Mouse (Mus musculus) midbrain, embryonic 15.5 days (tissue): Measurements from ENCODE around the gene Trak2. TPM values are rescaled to one million over a fixed set of nuclear protein-coding genes. Genes with fewer than 3 reads are reported as not detected.

Experiments
- ATAC-seq: fragments of 200-750 bp; cut with Nextera tagmentation; replicated peaks from 2 replicates; pipeline ENCODE4 v1.8.0; 2017; ENCODE audit warnings: moderate TSS enrichment
- H3K27ac ChIP-seq: fragments of 300-500 bp; sonication (generic); 2 replicates; pipeline ENCODE4 v1.5.1; 2015; ENCODE audit warnings: mild to moderate bottlenecking, inconsistent platforms
- H3K27me3 ChIP-seq: fragments of 300-500 bp; sonication (generic); replicated peaks from 2 replicates; pipeline ENCODE4 v1.6.1; 2015; ENCODE audit warnings: inconsistent platforms
- H3K36me3 ChIP-seq: fragments of 300-500 bp; sonication (generic); replicated peaks from 2 replicates; pipeline ENCODE4 v1.6.1; 2015; ENCODE audit warnings: inconsistent platforms
- H3K4me1 ChIP-seq: fragments of 300-500 bp; sonication (generic); 2 replicates; pipeline ENCODE4 v1.6.1; 2015; ENCODE audit warnings: inconsistent platforms
- H3K4me2 ChIP-seq: fragments of 300-500 bp; sonication (generic); 2 replicates; pipeline ENCODE4 v1.6.1; 2015; ENCODE audit warnings: inconsistent platforms, mild to moderate bottlenecking, moderate library complexity
- H3K4me3 ChIP-seq: fragments of 300-500 bp; sonication (generic); 2 replicates; pipeline ENCODE4 v1.5.1; 2015; ENCODE audit warnings: mild to moderate bottlenecking, inconsistent platforms
- H3K9ac ChIP-seq: fragments of 300-500 bp; sonication (generic); 2 replicates; pipeline ENCODE4 v1.6.1; 2015; ENCODE audit warnings: mild to moderate bottlenecking, inconsistent platforms
- H3K9me3 ChIP-seq: fragments of 300-500 bp; sonication (generic); 2 replicates; pipeline ENCODE4 v1.6.1; 2016; ENCODE audit warnings: inconsistent platforms
- WGBS: fragments of 180-500 bp; shearing (Covaris S2); methylation state at CpG from one replicate; pipeline ENCODE4 v1.1.7; 2015; ENCODE audit warnings: mixed read lengths; 5-methylcytosine and 5-hydroxymethylcytosine counted together
- polyA plus RNA-seq: library from polyadenylated mRNA; unstranded; fragments of >200 nt; fragmentation: Nextera tagmentation; extraction: Ambion mirVana; gene quantifications from 2 replicates; pipeline ENCODE4 v1.2.1, GENCODE M21; 2015

Trak2 gene
- polyA plus RNA-seq, 1 experiment from 2014 or later, result 18.7 TPM

DNA sequence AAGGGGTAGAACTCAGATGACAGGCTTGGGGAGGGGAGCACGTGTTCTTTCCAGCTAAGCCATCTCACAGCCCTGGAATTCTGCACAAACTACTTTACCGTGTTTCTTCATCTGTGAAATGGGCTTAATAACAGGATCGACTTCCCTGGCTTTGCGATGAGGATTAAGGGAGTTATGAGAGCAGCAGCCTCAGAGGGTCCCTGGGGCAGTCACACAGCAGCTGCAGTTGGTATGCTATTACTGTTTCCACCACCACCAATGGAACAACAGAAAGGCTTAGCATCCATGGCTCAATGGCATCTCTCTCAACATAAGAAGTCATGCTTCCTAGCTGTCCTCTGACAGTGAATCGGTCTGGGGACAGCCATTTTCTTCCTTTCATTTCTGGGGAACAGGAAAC is 20.7 kb downstream of the Trak2 start:
- Histone ChIP-seq H3K9ac (no peak overlapping the region), H3K36me3 (no peaks in the 10 kb centered on the region), H3K4me1 (peaks cover 2% of the 10 kb centered on the region; the same call in 1 of the 2 replicates), H3K27me3 (no peaks in the 10 kb centered on the region), H3K4me3 (no peak overlapping the region), H3K4me2 (no peak overlapping the region), H3K27ac (no peak overlapping the region), H3K9me3 (no peaks in the 10 kb centered on the region)
- WGBS, result 59% methylated on average over 5 of the region's 5 CpGs
- ATAC-seq, result no peak

DNA sequence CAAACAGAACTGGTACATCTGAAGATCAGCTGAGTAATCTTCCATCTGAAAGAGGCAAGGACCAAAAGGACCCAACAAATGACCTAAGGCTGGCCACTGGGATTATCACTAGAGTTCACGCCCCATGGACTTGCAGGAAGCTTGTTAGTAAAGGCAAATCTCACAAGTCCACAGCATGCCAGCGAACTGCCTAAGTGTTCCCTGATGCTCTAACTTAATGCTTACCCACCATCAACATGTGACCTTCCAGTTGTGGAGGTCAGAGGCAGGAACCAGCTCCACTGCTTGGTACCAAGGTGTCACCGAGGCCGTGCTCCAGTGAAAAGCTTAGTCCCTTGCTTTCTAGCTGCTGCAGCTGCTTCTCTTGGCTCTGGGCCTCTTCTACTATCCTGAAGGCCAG is 21.4 kb downstream of the Trak2 start:
- ATAC-seq, result no peak
- no peaks in the 10 kb centered on the region for H3K27me3 ChIP-seq

DNA sequence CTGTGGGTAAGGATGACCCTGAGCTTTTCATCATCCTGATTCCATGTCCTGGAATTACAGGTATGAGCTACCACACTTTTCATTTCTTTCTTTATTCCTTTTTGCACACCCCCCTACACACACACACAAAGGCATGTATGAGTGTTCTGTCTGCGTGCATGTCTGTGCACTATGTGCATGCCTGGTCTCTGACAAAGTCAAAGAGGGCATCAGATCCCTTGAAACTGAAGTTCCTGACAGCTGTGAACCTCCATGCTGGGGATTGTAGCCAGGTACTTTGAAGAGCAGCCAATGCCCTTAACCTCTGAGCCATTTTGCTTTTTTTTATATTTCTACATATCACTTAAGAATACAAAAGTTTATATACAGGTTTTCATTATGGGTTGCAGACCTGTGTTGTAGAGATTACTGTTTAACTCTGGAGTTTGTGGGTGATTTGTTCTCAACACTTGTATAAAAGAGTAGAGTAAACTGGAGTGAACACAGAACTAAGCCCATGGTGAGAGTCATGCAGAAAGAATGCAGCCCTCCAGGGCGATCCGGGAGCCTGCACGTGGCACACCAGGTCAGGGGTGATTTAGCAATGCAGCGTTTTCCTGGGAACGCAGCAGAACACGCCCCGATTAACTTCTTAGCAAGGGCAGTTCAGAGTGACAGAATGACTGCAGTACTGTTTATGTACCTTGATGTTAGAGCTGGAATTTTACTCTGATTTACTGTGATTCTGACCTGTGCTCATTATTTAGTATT is 22.2 kb downstream of the Trak2 start:
- ATAC-seq, result no peak

More for the DNA sequence above, 21.4 kb downstream of the Trak2 start:
- Histone ChIP-seq H3K4me2 (no peak overlapping the region), H3K9ac (no peak overlapping the region), H3K9me3 (no peaks in the 10 kb centered on the region), H3K36me3 (no peaks in the 10 kb centered on the region), H3K4me1 (peaks cover 2% of the 10 kb centered on the region; the same call in 1 of the 2 replicates), H3K4me3 (no peak overlapping the region), H3K27ac (no peak overlapping the region)
- 76% methylated on average over 4 of the region's 4 CpGs for WGBS

DNA sequence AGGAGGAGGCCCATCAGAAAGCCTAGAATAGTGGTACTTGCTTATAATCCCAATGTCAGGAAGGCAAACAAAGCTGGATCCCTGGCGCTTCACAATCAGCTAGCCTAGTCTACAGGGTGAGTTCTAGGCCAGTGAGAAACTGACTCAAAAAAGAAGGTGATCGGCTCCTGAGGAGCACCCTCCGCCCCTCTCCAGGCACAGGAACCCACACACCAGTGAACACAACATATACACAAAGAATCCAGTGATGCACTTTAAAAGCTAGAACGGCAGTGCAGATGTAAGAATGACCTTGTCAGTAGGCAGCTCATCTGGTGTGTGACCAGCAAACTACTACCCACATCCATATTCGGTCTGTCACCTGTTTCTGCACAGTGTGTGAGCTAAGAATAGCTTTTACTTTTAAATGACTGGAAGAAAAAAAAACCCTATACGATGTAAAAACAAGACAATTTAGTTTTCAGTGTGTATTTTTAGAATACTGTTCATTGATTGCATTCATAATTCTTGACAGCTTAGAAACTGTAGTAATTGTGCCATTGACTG is 23.6 kb downstream of the Trak2 start:
- Histone ChIP-seq H3K4me2 (no peak overlapping the region), H3K9ac (no peak overlapping the region), H3K4me1 (peaks cover 2% of the 10 kb centered on the region; the same call in 1 of the 2 replicates), H3K9me3 (no peaks in the 10 kb centered on the region), H3K36me3 (peaks cover 10% of the 10 kb centered on the region), H3K4me3 (no peak overlapping the region), H3K27me3 (no peaks in the 10 kb centered on the region), H3K27ac (no peak overlapping the region)
- ATAC-seq, result no peak
- WGBS, result 88% methylated on average over 6 of the region's 6 CpGs

More for the DNA sequence above, 22.2 kb downstream of the Trak2 start:
- no peak overlapping the region for H3K4me3 ChIP-seq
- WGBS, result 29% methylated on average over 8 of the region's 8 CpGs
- no peaks in the 10 kb centered on the region for H3K9me3 ChIP-seq
- H3K4me2 ChIP-seq, result no peak overlapping the region
- H3K27me3 ChIP-seq, result no peaks in the 10 kb centered on the region
- peaks cover 2% of the 10 kb centered on the region; the same call in 1 of the 2 replicates for H3K4me1 ChIP-seq
- no peaks in the 10 kb centered on the region; the same call in 1 of the 2 replicates for H3K36me3 ChIP-seq
- no peak overlapping the region for H3K27ac ChIP-seq
- no peak overlapping the region for H3K9ac ChIP-seq

DNA sequence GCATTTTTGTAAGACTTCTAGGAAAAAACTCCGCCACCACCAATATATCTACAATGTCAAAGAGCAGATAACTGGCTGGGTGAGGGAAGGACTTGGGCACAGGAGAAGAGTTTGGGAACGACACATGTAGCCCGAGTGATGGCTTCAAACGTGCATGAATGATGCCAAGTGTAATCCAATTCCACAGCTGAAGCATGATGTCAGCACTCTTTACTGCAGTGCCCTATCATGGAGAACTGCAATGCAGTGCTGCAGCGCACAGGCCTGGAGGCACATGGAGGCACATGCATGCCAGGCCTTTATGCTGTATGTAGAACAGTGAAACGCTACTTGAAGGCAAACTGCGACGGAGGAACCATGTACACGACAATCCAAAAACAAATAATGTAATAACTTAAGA is 26.5 kb downstream of the Trak2 start:
- no peak overlapping the region for H3K4me2 ChIP-seq

DNA sequence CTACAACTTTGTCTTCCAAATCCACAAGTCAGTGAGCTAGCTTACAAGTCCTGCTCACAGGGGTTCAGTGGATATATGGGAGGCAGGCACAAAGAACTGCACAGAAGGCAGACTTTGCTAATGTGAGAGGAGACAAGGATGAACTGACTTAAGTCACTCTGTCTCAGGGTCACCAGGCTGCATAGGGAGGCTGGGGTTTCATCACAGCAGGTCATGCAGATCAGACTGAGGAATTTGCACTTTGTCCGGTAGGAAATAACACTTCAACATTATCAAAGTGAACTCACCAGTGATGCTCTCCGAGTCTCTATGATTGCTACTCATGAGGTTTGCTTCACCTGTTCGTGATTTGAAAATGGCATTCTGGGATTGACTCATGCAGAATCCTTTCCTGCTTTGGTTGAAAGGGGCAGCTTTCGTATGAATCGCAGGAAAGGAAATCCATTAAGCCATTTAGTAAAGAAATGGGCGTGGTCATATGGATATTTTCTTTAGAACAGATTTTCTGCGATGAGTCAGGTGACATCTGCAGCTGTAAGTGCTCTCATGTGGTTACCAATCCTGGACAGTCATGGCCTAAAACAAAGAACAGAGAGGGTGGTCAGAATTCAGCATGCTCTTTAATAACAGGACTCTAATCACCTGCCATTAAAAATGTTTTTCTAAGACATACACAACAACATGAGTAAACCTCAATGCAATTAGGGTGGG is 27.1 kb downstream of the Trak2 start:
- Histone ChIP-seq H3K9ac (no peak overlapping the region), H3K4me3 (no peak overlapping the region)

More for the DNA sequence above, 26.5 kb downstream of the Trak2 start:
- no peaks in the 10 kb centered on the region for H3K27me3 ChIP-seq
- H3K9me3 ChIP-seq, result no peaks in the 10 kb centered on the region
- no peak for ATAC-seq
- peaks cover 2% of the 10 kb centered on the region; the same call in 1 of the 2 replicates for H3K4me1 ChIP-seq
- peaks cover 12% of the 10 kb centered on the region for H3K36me3 ChIP-seq
- H3K9ac ChIP-seq, result no peak overlapping the region
- no peak overlapping the region for H3K27ac ChIP-seq
- 94% methylated on average over 9 of the region's 9 CpGs for WGBS
- H3K4me3 ChIP-seq, result no peak overlapping the region

DNA sequence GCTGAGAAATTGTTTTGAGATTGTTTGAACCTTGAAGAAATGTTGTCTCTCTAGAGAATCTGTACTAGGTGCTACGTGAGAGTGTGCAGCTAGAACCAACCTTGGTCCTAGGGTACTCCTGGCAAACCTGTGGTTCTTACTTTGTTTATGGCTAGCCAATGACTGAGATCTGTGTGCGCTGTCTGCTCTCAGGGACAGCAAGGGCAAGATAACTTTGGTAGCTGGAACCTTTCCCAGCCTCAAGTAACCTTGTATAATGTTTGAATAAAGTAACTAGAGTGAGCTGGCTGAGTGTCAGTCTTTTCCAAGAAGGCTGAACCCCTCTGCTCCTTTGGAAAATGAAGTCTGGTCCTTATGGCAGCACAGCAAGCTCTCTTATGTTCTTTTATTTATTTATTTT is 27.7 kb downstream of the Trak2 start:
- Histone ChIP-seq H3K4me1 (no peaks in the 10 kb centered on the region), H3K4me3 (no peak overlapping the region), H3K4me2 (no peak overlapping the region), H3K9ac (no peak overlapping the region), H3K9me3 (no peaks in the 10 kb centered on the region), H3K36me3 (peaks cover 12% of the 10 kb centered on the region), H3K27me3 (no peaks in the 10 kb centered on the region), H3K27ac (no peak overlapping the region)
- WGBS, result 98% methylated on average over 2 of the region's 2 CpGs
- ATAC-seq, result no peak

More for the DNA sequence above, 27.1 kb downstream of the Trak2 start:
- Histone ChIP-seq H3K4me2 (no peak overlapping the region), H3K36me3 (peaks cover 12% of the 10 kb centered on the region), H3K27me3 (no peaks in the 10 kb centered on the region), H3K27ac (no peak overlapping the region), H3K9me3 (no peaks in the 10 kb centered on the region), H3K4me1 (no peaks in the 10 kb centered on the region)
- no peak for ATAC-seq
- 95% methylated on average over 7 of the region's 7 CpGs for WGBS

DNA sequence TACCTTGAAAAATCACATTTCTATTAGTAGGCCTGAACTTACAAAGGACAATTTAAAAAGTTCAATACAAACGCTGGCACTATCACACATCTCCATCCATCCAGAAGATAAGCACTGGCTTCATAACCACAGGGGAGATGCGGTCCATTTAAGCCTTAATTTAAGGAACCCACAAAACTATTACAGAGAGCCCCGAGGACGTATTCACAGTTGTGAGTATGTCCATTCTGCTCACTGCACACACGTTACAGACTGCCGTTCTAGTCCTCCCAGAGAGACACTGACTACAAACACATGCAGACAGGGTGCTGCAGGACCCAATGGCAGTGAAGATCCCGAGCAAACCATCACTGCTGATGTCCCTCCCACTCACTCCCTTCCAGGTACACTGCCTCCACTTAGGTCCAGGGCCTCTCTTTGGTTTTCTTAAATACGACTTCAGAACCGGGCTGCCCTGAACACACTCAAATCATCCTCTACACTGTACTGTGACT is 35.6 kb downstream of the Trak2 start:
- Histone ChIP-seq H3K36me3 (peaks cover 8% of the 10 kb centered on the region; the same call in 1 of the 2 replicates), H3K4me1 (no peaks in the 10 kb centered on the region), H3K4me2 (no peak overlapping the region), H3K9ac (no peak overlapping the region), H3K9me3 (no peaks in the 10 kb centered on the region), H3K27me3 (no peaks in the 10 kb centered on the region), H3K27ac (no peak overlapping the region), H3K4me3 (no peak overlapping the region)
- no peak for ATAC-seq
- 92% methylated on average over 9 of the region's 9 CpGs for WGBS

DNA sequence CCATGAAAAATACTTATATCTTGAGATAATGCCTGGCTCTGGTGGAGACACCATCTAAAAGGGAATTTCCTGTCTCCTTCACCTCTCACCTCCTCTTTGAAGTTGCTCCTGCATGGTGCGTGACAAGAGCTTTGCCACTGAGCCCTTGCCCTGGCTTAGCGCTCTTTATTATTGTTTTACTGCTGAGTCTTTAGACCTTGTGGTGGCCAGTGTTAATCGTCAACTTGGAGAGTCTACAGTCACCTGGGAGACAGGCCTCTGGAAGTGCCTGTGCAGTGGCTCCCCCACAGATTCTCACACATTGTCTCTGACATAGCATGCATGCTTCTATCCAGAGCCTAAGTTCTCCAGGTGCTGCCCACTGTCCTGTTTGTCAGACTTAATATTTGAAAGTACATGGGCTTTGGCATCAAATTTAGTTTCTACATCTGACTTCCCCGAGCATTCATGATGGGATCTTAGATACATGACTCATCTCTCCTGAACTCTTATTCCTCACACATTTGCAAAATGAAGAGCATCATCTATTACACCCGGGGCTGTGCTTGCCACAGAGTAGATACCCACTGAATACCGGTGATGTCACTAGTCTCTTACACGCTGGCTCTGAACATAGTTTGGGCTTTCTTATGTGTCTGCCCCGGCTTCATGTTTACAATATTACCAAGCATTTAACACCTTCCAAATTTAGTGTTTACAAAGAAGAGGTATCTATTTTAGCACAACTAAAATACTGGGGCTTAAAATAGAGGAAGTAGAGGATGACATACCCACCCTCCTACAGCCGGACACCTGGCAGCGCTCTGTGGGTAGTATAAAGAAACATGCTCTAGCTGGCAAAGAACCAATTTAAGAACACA is 36.3 kb downstream of the Trak2 start:
- H3K9me3 ChIP-seq, result no peaks in the 10 kb centered on the region
- H3K4me1 ChIP-seq, result no peaks in the 10 kb centered on the region
- peaks cover 8% of the 10 kb centered on the region; the same call in 1 of the 2 replicates for H3K36me3 ChIP-seq
- ATAC-seq, result no peak
- WGBS, result 96% methylated on average over 10 of the region's 10 CpGs
- H3K4me2 ChIP-seq, result no peak overlapping the region
- H3K27ac ChIP-seq, result no peak overlapping the region
- no peak overlapping the region for H3K9ac ChIP-seq
- H3K27me3 ChIP-seq, result no peaks in the 10 kb centered on the region
- H3K4me3 ChIP-seq, result no peak overlapping the region

DNA sequence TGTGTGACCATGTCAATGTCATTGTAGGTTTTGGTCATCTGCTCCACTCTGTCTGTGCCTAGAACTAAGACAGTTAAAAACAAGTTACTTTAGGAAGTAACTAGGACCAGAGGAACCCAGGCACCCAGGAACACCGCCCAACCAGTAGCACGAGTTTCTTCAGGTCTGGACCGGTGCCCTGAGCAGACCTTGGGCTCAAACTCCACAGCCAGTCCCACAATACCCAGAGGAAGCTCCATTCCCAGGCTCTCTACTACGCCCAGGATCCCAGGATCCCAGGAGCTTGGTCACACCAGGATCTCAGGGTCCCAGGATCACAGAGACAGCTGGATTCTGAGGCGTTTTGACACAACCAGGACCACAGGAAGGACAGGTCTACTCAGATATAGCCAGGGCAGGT is 46.6 kb downstream of the Trak2 start:
- Histone ChIP-seq H3K36me3 (peaks cover 13% of the 10 kb centered on the region; the same call in 1 of the 2 replicates), H3K9me3 (no peaks in the 10 kb centered on the region), H3K27ac (no peak overlapping the region), H3K9ac (no peak overlapping the region), H3K4me2 (no peak overlapping the region), H3K27me3 (no peaks in the 10 kb centered on the region), H3K4me3 (no peak overlapping the region), H3K4me1 (no peaks in the 10 kb centered on the region)
- 96% methylated on average over 5 of the region's 5 CpGs for WGBS
- ATAC-seq, result no peak

DNA sequence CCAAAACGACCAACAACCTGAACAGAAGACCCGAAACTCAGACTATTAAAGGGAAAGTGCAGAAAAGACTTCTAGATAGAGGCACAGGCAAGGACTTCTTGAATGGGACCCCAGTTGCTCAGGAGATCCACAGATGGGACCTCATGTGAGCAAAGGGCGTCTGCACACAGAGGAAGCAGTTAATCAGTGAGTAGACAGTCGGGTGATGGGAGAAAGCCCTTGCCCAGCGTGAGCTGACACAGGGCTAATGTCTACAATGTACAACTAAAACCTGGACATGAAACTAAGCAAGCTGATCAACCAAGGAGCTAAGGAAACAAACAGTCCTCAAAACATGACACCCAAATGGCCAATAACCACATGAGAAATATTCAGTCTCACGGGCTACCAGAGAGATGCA is 55.7 kb downstream of the Trak2 start:
- H3K4me1 ChIP-seq, result no peaks in the 10 kb centered on the region
- H3K4me2 ChIP-seq, result no peak overlapping the region
- H3K27ac ChIP-seq, result no peak overlapping the region
- peaks cover 44% of the 10 kb centered on the region for H3K36me3 ChIP-seq
- H3K4me3 ChIP-seq, result no peak overlapping the region
- WGBS, result 90% methylated on average over 6 of the region's 6 CpGs
- H3K9ac ChIP-seq, result no peak overlapping the region
- H3K9me3 ChIP-seq, result no peaks in the 10 kb centered on the region
- ATAC-seq, result no peak
- no peaks in the 10 kb centered on the region for H3K27me3 ChIP-seq
